Mouse (Mus musculus) small intestine, adult 2 months (tissue): ENCODE measurements around the gene Abhd8.

Experiments used
- CTCF ChIP-seq: fragments of 200-500 bp; IDR thresholded peaks from 2 replicates; pipeline ENCODE4 v1.5.1; 2012; ENCODE audit warnings: low read depth, mild to moderate bottlenecking, control low read depth, inconsistent platforms, low read length, moderate library complexity, mixed read lengths; ENCODE audit not compliant: insufficient replicate concordance, insufficient read length; ENCODE audit errors: extremely low read depth
- POLR2A ChIP-seq: fragments of 200-500 bp; IDR thresholded peaks from 2 replicates; pipeline ENCODE4 v1.6.1; 2012; ENCODE audit warnings: low read depth, mild to moderate bottlenecking, control low read depth, inconsistent platforms, low read length, moderate library complexity

- TF ChIP-seq CTCF = no peak
- TF ChIP-seq POLR2A = no peak
Observed at GRCm38 (mm10) chr8:71451337-71451736, 12.1 kb downstream of the Abhd8 start.
